Mouse (Mus musculus) midbrain, embryonic 15.5 days (tissue): Measurements from ENCODE around the gene Kmt2d. TPM values are rescaled to one million over a fixed set of nuclear protein-coding genes. Genes with fewer than 3 reads are reported as not detected.
"Not testable (repeated sequence)": the region's sequence is repeated elsewhere in the genome, so short reads cannot be mapped to it uniquely, and the experiment has no call there.

Source experiments
- ATAC-seq: fragments of 200-750 bp; cut with Nextera tagmentation; replicated peaks from 2 replicates; pipeline ENCODE4 v1.8.0; 2017; ENCODE audit warnings: moderate TSS enrichment
- H3K27ac ChIP-seq: fragments of 300-500 bp; sonication (generic); 2 replicates; pipeline ENCODE4 v1.5.1; 2015; ENCODE audit warnings: mild to moderate bottlenecking, inconsistent platforms
- H3K27me3 ChIP-seq: fragments of 300-500 bp; sonication (generic); replicated peaks from 2 replicates; pipeline ENCODE4 v1.6.1; 2015; ENCODE audit warnings: inconsistent platforms
- H3K36me3 ChIP-seq: fragments of 300-500 bp; sonication (generic); replicated peaks from 2 replicates; pipeline ENCODE4 v1.6.1; 2015; ENCODE audit warnings: inconsistent platforms
- H3K4me1 ChIP-seq: fragments of 300-500 bp; sonication (generic); 2 replicates; pipeline ENCODE4 v1.6.1; 2015; ENCODE audit warnings: inconsistent platforms
- H3K4me2 ChIP-seq: fragments of 300-500 bp; sonication (generic); 2 replicates; pipeline ENCODE4 v1.6.1; 2015; ENCODE audit warnings: inconsistent platforms, mild to moderate bottlenecking, moderate library complexity
- H3K4me3 ChIP-seq: fragments of 300-500 bp; sonication (generic); 2 replicates; pipeline ENCODE4 v1.5.1; 2015; ENCODE audit warnings: mild to moderate bottlenecking, inconsistent platforms
- H3K9ac ChIP-seq: fragments of 300-500 bp; sonication (generic); 2 replicates; pipeline ENCODE4 v1.6.1; 2015; ENCODE audit warnings: mild to moderate bottlenecking, inconsistent platforms
- H3K9me3 ChIP-seq: fragments of 300-500 bp; sonication (generic); 2 replicates; pipeline ENCODE4 v1.6.1; 2016; ENCODE audit warnings: inconsistent platforms
- WGBS: fragments of 180-500 bp; shearing (Covaris S2); methylation state at CpG from one replicate; pipeline ENCODE4 v1.1.7; 2015; ENCODE audit warnings: mixed read lengths; 5-methylcytosine and 5-hydroxymethylcytosine counted together
- polyA plus RNA-seq: library from polyadenylated mRNA; unstranded; fragments of >200 nt; fragmentation: Nextera tagmentation; extraction: Ambion mirVana; gene quantifications from 2 replicates; pipeline ENCODE4 v1.2.1, GENCODE M21; 2015

Gene Kmt2d
- polyA plus RNA-seq, 1 experiment from 2014 or later: 13.5 TPM

DNA sequence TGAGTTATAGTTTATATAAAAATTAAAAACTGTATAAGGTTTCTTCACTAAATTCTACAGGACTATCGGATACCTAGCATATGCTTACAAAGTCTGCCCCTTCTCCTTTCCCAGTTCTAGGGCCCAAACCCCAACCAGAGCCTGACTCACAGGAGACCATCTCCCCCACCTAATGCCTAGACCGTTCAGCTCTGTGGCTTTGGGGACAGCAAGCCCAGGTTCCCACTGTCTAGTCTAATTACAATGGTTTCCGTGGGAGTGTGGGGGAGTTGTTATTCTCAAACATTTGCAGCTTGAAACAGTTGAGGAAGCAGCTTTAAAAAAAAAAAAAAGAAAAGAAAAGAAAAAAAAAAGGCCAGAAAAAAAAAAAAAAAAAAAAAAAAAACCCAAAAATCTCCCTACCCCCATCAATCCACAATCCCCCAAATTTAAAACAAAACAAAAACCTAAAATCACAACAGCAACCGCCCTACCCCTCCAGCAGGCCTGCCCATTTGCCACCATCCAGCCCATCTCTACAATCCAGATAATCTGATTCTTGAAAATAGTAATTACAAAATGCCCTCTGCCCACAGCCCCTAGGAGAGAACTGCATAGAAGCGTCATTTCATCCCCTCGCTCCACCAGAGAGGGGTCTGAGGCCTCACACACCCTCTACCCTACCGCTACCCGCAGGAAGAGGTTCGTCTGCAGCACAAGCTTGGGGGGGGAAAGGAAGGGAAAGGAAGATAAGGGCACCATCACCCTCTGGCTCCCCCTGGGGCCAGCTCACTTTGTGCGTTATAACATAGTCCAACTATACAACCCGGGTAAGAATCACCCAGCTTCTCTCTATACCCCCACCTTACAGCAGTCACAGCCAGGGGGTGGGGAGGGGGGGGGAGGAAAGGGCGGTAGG, 38.6 kb downstream of the Kmt2d start:
- 60% methylated on average over 12 of the region's 12 CpGs for WGBS
- peaks cover 42% of the 10 kb centered on the region for H3K36me3 ChIP-seq
- no peaks in the 10 kb centered on the region for H3K27me3 ChIP-seq
- peak overlapping the region; percentile 15 for H3K27ac ChIP-seq
- no peak for ATAC-seq
- no peak overlapping the region for H3K4me3 ChIP-seq
- H3K9ac ChIP-seq: no peak overlapping the region
- no peaks in the 10 kb centered on the region for H3K9me3 ChIP-seq
- peaks cover 19% of the 10 kb centered on the region for H3K4me1 ChIP-seq
- peak overlapping the region; percentile 64 for H3K4me2 ChIP-seq

GRCm38 (mm10) chr15:98831684-98832035, 39.3 kb downstream of the Kmt2d start:
- Histone ChIP-seq H3K9me3 (no peaks in the 10 kb centered on the region), H3K4me1 (peaks cover 19% of the 10 kb centered on the region), H3K36me3 (peaks cover 34% of the 10 kb centered on the region), H3K27ac (peak overlapping the region; percentile 82), H3K4me2 (peak overlapping the region; percentile 64), H3K4me3 (peak overlapping the region; percentile 55), H3K9ac (peak overlapping the region; percentile 67), H3K27me3 (no peaks in the 10 kb centered on the region)
- 21% methylated on average over 9 of the region's 9 CpGs for WGBS
- peak; percentile 46 for ATAC-seq

DNA sequence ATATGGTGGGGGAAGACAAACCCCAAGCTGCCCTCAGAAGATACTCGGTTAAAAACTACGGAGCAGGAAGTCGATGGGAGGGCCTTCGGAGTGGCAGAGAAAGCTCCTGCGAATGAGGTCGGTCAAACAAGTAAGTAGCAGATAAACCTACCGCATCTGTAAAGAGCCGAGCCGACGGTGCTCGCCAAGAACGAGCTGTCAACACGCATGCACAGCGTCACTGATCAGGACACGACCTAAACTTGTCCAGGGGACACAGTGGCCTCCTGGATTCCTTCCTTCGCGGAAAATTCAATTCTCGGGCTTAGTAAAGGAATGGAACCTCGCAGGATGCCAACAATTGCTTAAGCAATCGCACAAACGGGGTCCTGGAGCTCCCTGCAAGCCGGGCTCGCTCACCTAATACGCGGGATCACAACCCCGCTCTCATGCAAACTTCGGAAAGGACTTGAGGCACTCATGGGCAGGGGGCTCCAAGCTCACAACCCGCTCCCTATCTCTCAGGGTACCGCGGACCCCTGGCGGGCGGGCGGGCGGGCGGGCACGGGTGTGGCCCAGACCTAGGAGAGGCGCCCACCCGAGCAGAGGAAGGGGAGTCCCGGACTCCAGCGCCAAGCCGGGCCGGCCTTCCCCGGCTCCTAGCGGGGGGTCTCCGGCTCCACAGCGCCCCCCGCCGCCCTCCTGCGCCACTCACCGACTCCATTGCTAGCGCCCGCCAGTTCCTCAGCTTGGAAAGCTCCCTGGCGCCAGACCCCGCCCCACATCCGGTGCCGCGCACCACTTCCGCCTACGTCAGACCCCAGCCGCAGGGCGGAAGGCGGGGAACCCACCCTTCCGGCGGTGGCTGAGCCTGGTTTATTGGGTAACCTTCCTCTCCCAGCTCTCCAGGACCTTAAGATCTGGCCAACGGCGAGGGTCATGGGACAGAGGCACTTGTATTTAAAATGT, 40.0 kb downstream of the Kmt2d start, which contains the start of gene Prkag1:
Prkag1 (minus strand) TSS at position 786 of the 948 bp plus-strand sequence.
- peaks cover 19% of the 10 kb centered on the region for H3K4me1 ChIP-seq
- H3K27ac ChIP-seq: peak within 1 kb of the TSS; percentile 82
- peak within 1 kb of the TSS; percentile 67 for H3K9ac ChIP-seq
- peak within 1 kb of the TSS; percentile 64 for H3K4me2 ChIP-seq
- peak within 1 kb of the TSS; percentile 55 for H3K4me3 ChIP-seq
- peak; percentile 97 for ATAC-seq
- H3K27me3 ChIP-seq: no peaks in the 10 kb centered on the region
- under 1% methylated on average over 64 of the region's 66 CpGs for WGBS
- peaks cover 28% of the 10 kb centered on the region for H3K36me3 ChIP-seq
- no peaks in the 10 kb centered on the region for H3K9me3 ChIP-seq

- H3K4me3 ChIP-seq: no peak overlapping the region
- H3K4me1 ChIP-seq: peaks cover 19% of the 10 kb centered on the region
- no peak overlapping the region for H3K9ac ChIP-seq
- WGBS: 91% methylated on average over 7 of the region's 7 CpGs
- H3K27ac ChIP-seq: no peak overlapping the region
- no peaks in the 10 kb centered on the region for H3K27me3 ChIP-seq
- ATAC-seq: no peak
- peaks cover 9% of the 10 kb centered on the region; the same call in 1 of the 2 replicates for H3K36me3 ChIP-seq
- no peaks in the 10 kb centered on the region for H3K9me3 ChIP-seq
- H3K4me2 ChIP-seq: no peak overlapping the region
These were observed 43.4 kb downstream of the Kmt2d start for GRCm38 (mm10) chr15:98827611-98828011.

GRCm38 (mm10) chr15:98823434-98823833, 47.6 kb downstream of the Kmt2d start:
- no peak overlapping the region for H3K4me3 ChIP-seq
- H3K9ac ChIP-seq: no peak overlapping the region
- no peaks in the 10 kb centered on the region for H3K27me3 ChIP-seq
- no peak for ATAC-seq
- H3K27ac ChIP-seq: no peak overlapping the region
- no peaks in the 10 kb centered on the region for H3K9me3 ChIP-seq
- H3K4me1 ChIP-seq: no peaks in the 10 kb centered on the region
- 71% methylated on average over 3 of the region's 3 CpGs for WGBS
- H3K4me2 ChIP-seq: no peak overlapping the region
- H3K36me3 ChIP-seq: peaks cover 9% of the 10 kb centered on the region; the same call in 1 of the 2 replicates

DNA sequence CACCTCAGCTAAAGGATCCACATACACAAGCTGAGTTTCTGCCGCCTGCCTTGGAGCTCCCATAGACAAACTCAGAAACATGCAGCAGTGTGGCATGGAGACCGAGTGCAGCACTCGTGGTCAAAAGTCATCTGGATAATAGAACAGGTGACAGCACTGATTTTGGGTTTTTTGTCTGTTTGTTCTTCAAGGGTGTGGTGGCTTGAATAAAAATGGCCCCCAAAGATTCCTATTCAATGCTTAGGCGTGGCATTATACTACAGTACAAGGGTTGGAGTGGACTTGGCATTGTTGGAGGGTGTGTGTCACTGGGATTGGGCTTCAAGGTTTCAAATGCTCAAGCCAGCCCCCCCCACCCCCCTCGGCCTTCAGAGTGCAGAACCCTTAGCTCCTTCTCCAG, 48.9 kb downstream of the Kmt2d start:
- WGBS: 92% methylated on average over 5 of the region's 5 CpGs
- Histone ChIP-seq H3K36me3 (peaks cover 9% of the 10 kb centered on the region; the same call in 1 of the 2 replicates), H3K4me2 (no peak overlapping the region), H3K4me3 (no peak overlapping the region), H3K27me3 (no peaks in the 10 kb centered on the region), H3K9me3 (no peaks in the 10 kb centered on the region), H3K27ac (no peak overlapping the region), H3K4me1 (no peaks in the 10 kb centered on the region), H3K9ac (no peak overlapping the region)
- no peak for ATAC-seq

DNA sequence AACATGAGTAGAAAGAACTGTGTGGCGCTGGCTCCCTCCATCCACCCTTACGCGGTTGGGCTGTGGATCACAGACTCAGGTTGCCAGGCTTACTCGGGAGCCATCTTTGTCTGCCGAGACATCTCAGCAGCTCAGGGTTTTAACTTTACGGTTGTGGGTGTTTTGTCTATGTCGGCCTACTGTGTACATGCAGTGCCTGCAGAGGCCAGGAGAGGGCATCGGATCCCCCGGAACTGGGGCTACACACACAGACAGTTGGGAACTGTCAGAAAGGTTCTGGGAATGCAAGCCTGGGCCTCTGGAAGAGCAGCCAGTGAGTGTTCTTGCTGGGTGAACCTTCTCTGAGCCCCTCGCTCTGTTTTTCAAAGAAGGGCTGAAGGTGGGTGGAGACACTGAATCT, 49.6 kb downstream of the Kmt2d start:
- no peaks in the 10 kb centered on the region for H3K27me3 ChIP-seq
- ATAC-seq: no peak
- H3K36me3 ChIP-seq: peaks cover 9% of the 10 kb centered on the region; the same call in 1 of the 2 replicates
- no peak overlapping the region for H3K4me3 ChIP-seq
- H3K9ac ChIP-seq: no peak overlapping the region
- whole genome bisulfite sequencing: 27% methylated on average over 10 of the region's 10 CpGs
- no peak overlapping the region for H3K4me2 ChIP-seq
- H3K27ac ChIP-seq: no peak overlapping the region
- no peaks in the 10 kb centered on the region for H3K4me1 ChIP-seq
- H3K9me3 ChIP-seq: no peaks in the 10 kb centered on the region

DNA sequence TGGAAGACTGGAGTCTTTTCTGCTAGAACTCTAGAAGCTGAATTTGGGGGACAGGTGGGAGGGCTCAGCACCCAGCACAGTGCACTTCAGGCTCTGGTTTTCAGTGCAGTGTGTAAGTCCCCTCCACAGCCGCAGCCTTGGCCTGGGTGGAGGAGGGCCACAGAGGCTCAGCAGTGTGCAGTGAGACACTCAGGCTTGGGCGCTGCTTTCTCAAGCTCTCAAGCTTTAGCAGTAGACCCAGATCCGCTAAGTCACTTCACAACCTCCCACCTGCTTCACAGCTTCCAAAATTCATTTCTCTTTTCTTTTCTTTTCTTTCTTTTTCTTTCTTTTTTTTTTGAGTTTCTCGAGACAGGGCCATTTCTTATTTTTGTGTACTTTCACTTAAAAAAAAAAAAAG, 50.1 kb downstream of the Kmt2d start:
- 84% methylated on average over 4 of the region's 4 CpGs for WGBS
- Histone ChIP-seq H3K4me3 (no peak overlapping the region), H3K9me3 (no peaks in the 10 kb centered on the region), H3K27ac (no peak overlapping the region), H3K9ac (no peak overlapping the region), H3K4me2 (no peak overlapping the region), H3K4me1 (no peaks in the 10 kb centered on the region), H3K27me3 (no peaks in the 10 kb centered on the region), H3K36me3 (peaks cover 9% of the 10 kb centered on the region; the same call in 1 of the 2 replicates)
- no peak for ATAC-seq

DNA sequence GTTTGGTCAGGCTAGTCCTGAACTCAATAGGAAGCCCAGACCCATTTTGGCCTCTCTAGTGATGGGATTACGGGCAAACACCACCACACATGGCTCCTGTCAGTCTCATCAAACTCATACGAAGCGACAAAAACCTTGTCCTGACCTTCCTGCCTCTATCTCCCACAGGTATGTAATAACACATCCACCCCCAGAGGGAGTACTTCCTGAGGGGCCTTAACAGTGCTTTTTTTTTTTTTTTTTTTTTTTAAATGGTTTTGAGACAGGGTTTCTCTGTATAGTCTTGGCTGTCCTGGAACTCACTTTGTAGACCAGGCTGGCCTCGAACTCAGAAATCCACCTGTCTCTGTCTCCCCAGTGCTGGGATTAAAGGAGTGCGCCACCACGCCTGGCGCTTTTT, 52.8 kb downstream of the Kmt2d start:
- H3K36me3 ChIP-seq: peaks cover 13% of the 10 kb centered on the region; the same call in 1 of the 2 replicates

GRCm38 (mm10) chr15:98812741-98813424, 58.1 kb downstream of the Kmt2d start:
- Histone ChIP-seq H3K36me3 (peaks cover 20% of the 10 kb centered on the region; the same call in 1 of the 2 replicates), H3K27ac (no peak overlapping the region), H3K9ac (no peak overlapping the region), H3K27me3 (peaks cover 25% of the 10 kb centered on the region), H3K4me3 (no peak overlapping the region), H3K4me1 (peaks cover 12% of the 10 kb centered on the region), H3K9me3 (no peaks in the 10 kb centered on the region), H3K4me2 (no peak overlapping the region)
- no peak for ATAC-seq
- WGBS: 85% methylated on average over 20 of the region's 20 CpGs

More for the DNA sequence above, 52.8 kb downstream of the Kmt2d start:
- Histone ChIP-seq H3K4me2 (no peak overlapping the region), H3K27me3 (no peaks in the 10 kb centered on the region), H3K4me3 (no peak overlapping the region), H3K27ac (no peak overlapping the region), H3K9ac (no peak overlapping the region), H3K4me1 (no peaks in the 10 kb centered on the region), H3K9me3 (no peaks in the 10 kb centered on the region)
- no peak for ATAC-seq
- WGBS: 89% methylated on average over 7 of the region's 7 CpGs

DNA sequence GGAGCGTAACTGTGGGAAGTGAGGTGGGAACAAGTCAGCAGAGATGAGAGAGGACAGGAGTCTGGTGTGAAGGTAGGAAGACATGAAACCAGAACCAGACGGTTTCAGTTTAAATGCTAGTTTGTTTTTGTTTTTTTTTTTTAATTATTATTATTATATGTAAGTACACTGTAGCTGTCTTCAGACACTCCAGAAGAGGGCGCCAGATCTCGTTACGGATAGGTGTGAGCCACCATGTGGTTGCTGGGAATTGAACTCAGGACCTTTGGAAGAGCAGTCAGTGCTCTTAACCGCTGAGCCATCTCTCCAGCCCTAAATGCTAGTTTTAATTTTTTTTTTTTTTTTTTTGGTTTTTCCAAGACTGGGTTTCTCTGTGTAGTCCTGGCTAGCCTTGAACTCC, 60.8 kb downstream of the Kmt2d start:
- not testable (repeated sequence) for H3K9ac ChIP-seq, ATAC-seq, H3K4me3 ChIP-seq, H3K9me3 ChIP-seq, H3K4me2 ChIP-seq, H3K27ac ChIP-seq
- Histone ChIP-seq H3K27me3 (peaks cover 52% of the 10 kb centered on the region), H3K36me3 (peaks cover 17% of the 10 kb centered on the region; the same call in 1 of the 2 replicates), H3K4me1 (peaks cover 38% of the 10 kb centered on the region)
- 86% methylated on average over 6 of the region's 6 CpGs for WGBS
